Mouse (Mus musculus) MEL (cell line): ENCODE results near the gene Csnk1g2. TPM values are rescaled to one million over a fixed set of nuclear protein-coding genes. Genes with fewer than 3 reads are reported as not detected.
"Not testable (repeated sequence)": the region's sequence is repeated elsewhere in the genome, so short reads cannot be mapped to it uniquely, and the experiment has no call there.

Experiments
- DNase-seq: peaks from one replicate; pipeline ENCODE4 v3.0.0; 2011; ENCODE audit warnings: low read depth, low spot score
- H3K27ac ChIP-seq: 2 replicates; pipeline ENCODE4 v1.5.1; 2012; ENCODE audit warnings: low read depth, mild to moderate bottlenecking, control low read depth, low read length, moderate library complexity; ENCODE audit not compliant: control insufficient read depth
- H3K27me3 ChIP-seq, 2 experiments: fragments of 150-350 bp in 1 of 2; sonication (generic) in 1 of 2; 2 replicates each; pipeline ENCODE4 v1.6.1; 2012; ENCODE audit warnings: low read length in 2 of 2, mild to moderate bottlenecking in 2 of 2, improper control_type of control experiment in 1 of 2, moderate library complexity in 1 of 2; ENCODE audit not compliant: insufficient read depth in 2 of 2, control insufficient read depth in 1 of 2
- H3K36me3 ChIP-seq, 2 experiments: 2 replicates each; pipeline ENCODE4 v1.6.1; 2012 to 2014; ENCODE audit warnings: low read length in 2 of 2, improper control_type of control experiment in 1 of 2, inconsistent platforms in 1 of 2, mild to moderate bottlenecking in 1 of 2; ENCODE audit not compliant: insufficient read depth in 2 of 2, control insufficient read depth in 1 of 2
- H3K4me1 ChIP-seq, 2 experiments: fragments of 150-350 bp in 1 of 2; sonication (generic) in 1 of 2; 2 replicates each; pipeline ENCODE4 v1.6.1; 2012; ENCODE audit warnings: low read length in 2 of 2, improper control_type of control experiment in 1 of 2, mild to moderate bottlenecking in 1 of 2; ENCODE audit not compliant: insufficient read depth in 2 of 2, control insufficient read depth in 1 of 2
- H3K4me3 ChIP-seq, 2 experiments: fragments of 150-350 bp in 1 of 2; sonication (generic) in 1 of 2; 2 replicates each; pipeline ENCODE4 v1.5.1; 2012; ENCODE audit warnings: low read depth in 2 of 2, low read length in 2 of 2, mild to moderate bottlenecking in 2 of 2, moderate library complexity in 2 of 2, control low read depth in 1 of 2, improper control_type of control experiment in 1 of 2; ENCODE audit not compliant: control insufficient read depth in 1 of 2, insufficient read depth in 1 of 2
- H3K79me2 ChIP-seq: 2 replicates; pipeline ENCODE4 v1.6.1; 2012; ENCODE audit warnings: mild to moderate bottlenecking, low read length, moderate library complexity; ENCODE audit not compliant: control insufficient read depth, poor library complexity, insufficient read depth
- H3K9ac ChIP-seq: 2 replicates; pipeline ENCODE4 v1.6.1; 2012; ENCODE audit warnings: low read depth, mild to moderate bottlenecking, control low read depth, low read length, moderate library complexity; ENCODE audit not compliant: control insufficient read depth, poor library complexity, severe bottlenecking
- H3K9me3 ChIP-seq: fragments of 150-350 bp; sonication (generic); replicated peaks from 2 replicates; pipeline ENCODE4 v1.6.1; 2012; ENCODE audit warnings: mild to moderate bottlenecking, low read length, improper control_type of control experiment, moderate library complexity; ENCODE audit not compliant: insufficient read depth
- CHD1 ChIP-seq: IDR thresholded peaks from 2 replicates; pipeline ENCODE4 v1.6.1; 2012; ENCODE audit warnings: low read depth, mild to moderate bottlenecking, inconsistent platforms, low read length, improper control_type of control experiment
- CTCF ChIP-seq, 3 experiments: IDR thresholded peaks in 2 of 3; conservative IDR thresholded peaks in 1 of 3; 2 replicates each; pipeline ENCODE4 v1.5.1; 2011 to 2012; ENCODE audit warnings: low read length in 3 of 3, low read depth in 2 of 3, mild to moderate bottlenecking in 2 of 3, improper control_type of control experiment in 1 of 3, inconsistent platforms in 1 of 3, mixed read lengths in 1 of 3, moderate library complexity in 1 of 3; ENCODE audit not compliant: control insufficient read depth in 1 of 3, insufficient read depth in 1 of 3, poor library complexity in 1 of 3, severe bottlenecking in 1 of 3
- E2F4 ChIP-seq: IDR thresholded peaks from 2 replicates; pipeline ENCODE4 v1.6.1; 2011; ENCODE audit warnings: low read depth, low read length, improper control_type of control experiment, borderline replicate concordance
- EP300 ChIP-seq, 2 experiments: IDR thresholded peaks; 2 replicates each; pipeline ENCODE4 v1.6.1; 2011; ENCODE audit warnings: improper control_type of control experiment in 2 of 2, low read length in 2 of 2, low read depth in 1 of 2, mild to moderate bottlenecking in 1 of 2
- ETS1 ChIP-seq: IDR thresholded peaks from 2 replicates; pipeline ENCODE4 v1.6.1; 2012; ENCODE audit warnings: low read depth, mild to moderate bottlenecking, inconsistent platforms, low read length, improper control_type of control experiment, moderate library complexity
- KAT2A ChIP-seq: conservative IDR thresholded peaks from 2 replicates; pipeline ENCODE4 v1.6.1; 2012; ENCODE audit warnings: low read depth, low read length, improper control_type of control experiment, inconsistent platforms
- MAFK ChIP-seq: IDR thresholded peaks from 2 replicates; pipeline ENCODE4 v1.6.1; 2011; ENCODE audit warnings: low read depth, mild to moderate bottlenecking, low read length, improper control_type of control experiment, borderline replicate concordance
- MAX ChIP-seq: IDR thresholded peaks from 2 replicates; pipeline ENCODE4 v1.6.1; 2011; ENCODE audit warnings: low read length, improper control_type of control experiment
- MAZ ChIP-seq: IDR thresholded peaks from 2 replicates; pipeline ENCODE4 v1.6.1; 2012; ENCODE audit warnings: low read depth, mild to moderate bottlenecking, inconsistent platforms, low read length, improper control_type of control experiment
- MEF2A ChIP-seq: IDR thresholded peaks from 2 replicates; pipeline ENCODE4 v1.6.1; 2014; ENCODE audit warnings: low read depth, mild to moderate bottlenecking, inconsistent platforms, low read length, improper control_type of control experiment; ENCODE audit not compliant: poor library complexity, insufficient replicate concordance, severe bottlenecking; ENCODE audit errors: extremely low read depth
- MYC ChIP-seq: IDR thresholded peaks from 2 replicates; pipeline ENCODE4 v1.6.1; 2011; ENCODE audit warnings: low read depth, mild to moderate bottlenecking, low read length, improper control_type of control experiment, moderate library complexity
- NELFE ChIP-seq: IDR thresholded peaks from 2 replicates; pipeline ENCODE4 v1.6.1; 2011; ENCODE audit warnings: low read depth, low read length, improper control_type of control experiment
- NRF1 ChIP-seq: IDR thresholded peaks from 2 replicates; pipeline ENCODE4 v1.6.1; 2014; ENCODE audit warnings: low read depth, mild to moderate bottlenecking, inconsistent platforms, low read length, improper control_type of control experiment, moderate library complexity; ENCODE audit not compliant: poor library complexity, insufficient read depth, severe bottlenecking
- POLR2A ChIP-seq, 2 experiments: IDR thresholded peaks; 2 replicates each; pipeline ENCODE4 v1.6.1; 2011 to 2012; ENCODE audit warnings: low read length in 2 of 2, mild to moderate bottlenecking in 2 of 2, control low read depth in 1 of 2, improper control_type of control experiment in 1 of 2, low read depth in 1 of 2, moderate library complexity in 1 of 2; ENCODE audit not compliant: control insufficient read depth in 1 of 2, insufficient read depth in 1 of 2, poor library complexity in 1 of 2
- POLR2AphosphoS2 ChIP-seq: IDR thresholded peaks from 2 replicates; pipeline ENCODE4 v1.6.1; 2011; ENCODE audit warnings: low read length, improper control_type of control experiment
- POLR2AphosphoS5 ChIP-seq: IDR thresholded peaks from 2 replicates; pipeline ENCODE4 v1.6.1; 2012; ENCODE audit warnings: low read depth, borderline replicate concordance, mild to moderate bottlenecking, inconsistent platforms, low read length, moderate library complexity, mixed read lengths
- RAD21 ChIP-seq: IDR thresholded peaks from 2 replicates; pipeline ENCODE4 v1.6.1; 2011; ENCODE audit warnings: mild to moderate bottlenecking, low read depth, low read length, improper control_type of control experiment
- RCOR1 ChIP-seq: IDR thresholded peaks from 2 replicates; pipeline ENCODE4 v1.6.1; 2012; ENCODE audit warnings: low read depth, mild to moderate bottlenecking, inconsistent platforms, low read length, improper control_type of control experiment
- SIN3A ChIP-seq: IDR thresholded peaks from 2 replicates; pipeline ENCODE4 v1.6.1; 2012; ENCODE audit warnings: low read length, improper control_type of control experiment, inconsistent platforms
- SMC3 ChIP-seq: IDR thresholded peaks from 2 replicates; pipeline ENCODE4 v1.6.1; 2011; ENCODE audit warnings: low read depth, low read length, improper control_type of control experiment
- TAL1 ChIP-seq: IDR thresholded peaks from 2 replicates; pipeline ENCODE4 v1.6.1; 2012; ENCODE audit warnings: mild to moderate bottlenecking, inconsistent platforms, low read length, moderate library complexity, mixed read lengths
- TBP ChIP-seq: IDR thresholded peaks from 2 replicates; pipeline ENCODE4 v1.8.0; 2011; ENCODE audit warnings: low read depth, low read length, improper control_type of control experiment
- USF1 ChIP-seq: IDR thresholded peaks from 2 replicates; pipeline ENCODE4 v1.6.1; 2014; ENCODE audit warnings: low read depth, mild to moderate bottlenecking, inconsistent platforms, low read length, improper control_type of control experiment, moderate library complexity
- ZC3H11A ChIP-seq: IDR thresholded peaks from 2 replicates; pipeline ENCODE4 v1.6.1; 2012; ENCODE audit warnings: low read depth, mild to moderate bottlenecking, inconsistent platforms, low read length, improper control_type of control experiment
- ZKSCAN1 ChIP-seq: IDR thresholded peaks from 2 replicates; pipeline ENCODE4 v1.6.1; 2012; ENCODE audit warnings: low read depth, mild to moderate bottlenecking, inconsistent platforms, low read length, improper control_type of control experiment, moderate library complexity
- ZNF384 ChIP-seq: IDR thresholded peaks from 2 replicates; pipeline ENCODE4 v1.6.1; 2012; ENCODE audit warnings: low read depth, mild to moderate bottlenecking, inconsistent platforms, low read length, improper control_type of control experiment
- polyA plus RNA-seq, 2 experiments: library from polyadenylated mRNA; stranded (reverse) in 1 of 2; unstranded in 1 of 2; fragments of >175 nt in 1 of 2; fragments of >200 nt in 1 of 2; gene quantifications; 2 replicates each; pipeline versions ENCODE4 v1.2.1 to v1.2.4; 2012; ENCODE audit warnings: low replicate concordance in 2 of 2, low read depth in 1 of 2; ENCODE audit not compliant: insufficient read length in 2 of 2, insufficient read depth in 1 of 2, missing spikeins in 1 of 2
- total RNA-seq: library from RNA; depleted of rRNA; stranded (reverse); fragments of 300-350 nt; gene quantifications from 2 replicates; pipeline ENCODE4 v1.2.3, GENCODE M21; 2012

Csnk1g2 gene
- total and polyA plus RNA-seq, 3 experiments, result 132 to 231 TPM; not detected in 1

- Histone ChIP-seq H3K4me3 (no peak overlapping the region), H3K4me1 (peaks cover 8 to 17% of the 10 kb centered on the region in 2 experiments), H3K36me3 (peaks cover 2 to 15% of the 10 kb centered on the region in 2 experiments; a peak in 3 of 4 replicates), H3K9ac (no peak overlapping the region), H3K9me3 (no peaks in the 10 kb centered on the region), H3K27me3 (no peaks in the 10 kb centered on the region), H3K27ac (no peak overlapping the region), H3K79me2 (peaks cover 37% of the 10 kb centered on the region)
- TF ChIP-seq USF1 (no peak), MAZ (no peak), MAFK (no peak), CTCF (IDR thresholded peaks at IDR 0.05 in 2 of 3, conservative IDR thresholded peaks at IDR 0.05 in 1 of 3; ENCODE audit: control insufficient read depth in 1 of 3, insufficient read depth in 1 of 3, low read depth in 2 of 3, low read length in 3 of 3, poor library complexity in 1 of 3, severe bottlenecking in 1 of 3) (no peak), MAX (no peak), ZKSCAN1 (no peak), SIN3A (no peak), NELFE (no peak), ZNF384 (no peak), TAL1 (no peak)
- no peak for DNase-seq
These were observed 17.6 kb upstream of the Csnk1g2 start for GRCm38 (mm10) chr10:80604988-80605387.

DNA sequence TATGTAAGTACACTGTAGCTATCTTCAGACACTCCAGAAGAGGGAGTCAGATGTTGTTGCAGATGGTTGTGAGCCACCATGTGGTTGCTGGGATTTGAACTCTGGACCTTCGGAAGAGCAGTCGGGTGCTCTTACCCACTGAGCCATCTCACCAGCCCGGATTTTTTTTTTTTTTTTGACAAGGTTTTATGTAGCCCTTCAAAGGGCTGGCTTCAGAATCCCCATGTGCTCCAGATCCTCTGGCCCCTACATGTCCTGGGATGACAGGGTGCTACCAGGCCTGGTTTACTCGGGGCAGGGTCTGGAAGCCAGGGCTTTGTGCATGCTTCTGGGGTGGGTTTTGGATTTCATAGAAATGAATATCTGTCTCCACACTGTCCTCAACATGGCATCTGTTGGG is 16.9 kb upstream of the Csnk1g2 start, which contains the start of gene Gm49322:
Gm49322 (plus strand) TSS at position 301 of the 400 bp plus-strand sequence.
- Histone ChIP-seq H3K4me1 (peaks cover 8 to 17% of the 10 kb centered on the region in 2 experiments), H3K79me2 (peaks cover 37% of the 10 kb centered on the region), H3K36me3 (peaks cover 2 to 15% of the 10 kb centered on the region in 2 experiments; a peak in 3 of 4 replicates)
- H3K27me3 ChIP-seq, H3K9ac ChIP-seq, H3K27ac ChIP-seq, DNase-seq, H3K9me3 ChIP-seq, H3K4me3 ChIP-seq: not testable (repeated sequence)

GRCm38 (mm10) chr10:80606306-80606705 is 16.3 kb upstream of the Csnk1g2 start:
- H3K4me3 ChIP-seq, result no peak overlapping the region
- DNase-seq, result no peak
- H3K36me3 ChIP-seq, result peaks cover 2 to 15% of the 10 kb centered on the region in 2 experiments; a peak in 3 of 4 replicates
- H3K4me1 ChIP-seq, result peaks cover 8 to 17% of the 10 kb centered on the region in 2 experiments
- no peak for TF ChIP-seq TBP
- TF ChIP-seq POLR2AphosphoS2, result no peak
- TF ChIP-seq KAT2A, result no peak
- no peak for TF ChIP-seq ZC3H11A
- TF ChIP-seq POLR2AphosphoS5, result no peak
- no peak for TF ChIP-seq MAX
- TF ChIP-seq CHD1, result no peak
- no peak for TF ChIP-seq SMC3
- no peak for TF ChIP-seq POLR2A (IDR thresholded peaks at IDR 0.05; ENCODE audit: control insufficient read depth in 1 of 2, insufficient read depth in 1 of 2, low read depth in 1 of 2, low read length in 2 of 2, poor library complexity in 1 of 2)
- no peak for TF ChIP-seq NRF1
- TF ChIP-seq ZKSCAN1, result no peak
- no peak for TF ChIP-seq TAL1
- no peak for TF ChIP-seq MEF2A
- no peak for TF ChIP-seq EP300 (IDR thresholded peaks at IDR 0.05; ENCODE audit: low read depth in 1 of 2, low read length in 2 of 2)
- TF ChIP-seq RAD21, result no peak
- TF ChIP-seq RCOR1, result no peak
- no peak for TF ChIP-seq E2F4
- no peak for TF ChIP-seq ETS1
- TF ChIP-seq ZNF384, result no peak
- no peak for TF ChIP-seq MYC
- no peaks in the 10 kb centered on the region for H3K27me3 ChIP-seq
- no peak overlapping the region for H3K27ac ChIP-seq
- peaks cover 37% of the 10 kb centered on the region for H3K79me2 ChIP-seq
- H3K9me3 ChIP-seq, result no peaks in the 10 kb centered on the region
- H3K9ac ChIP-seq, result no peak overlapping the region
